Mouse (Mus musculus): Measurements from ENCODE around the gene Gm17402. TPM values are rescaled to one million over a fixed set of nuclear protein-coding genes. Genes with fewer than 3 reads are reported as not detected.

The Gm17402 gene
- polyA plus RNA-seq (2016; fragmentation: Nextera tagmentation; extraction: Ambion mirVana) = not detected in 2 replicates

DNA sequence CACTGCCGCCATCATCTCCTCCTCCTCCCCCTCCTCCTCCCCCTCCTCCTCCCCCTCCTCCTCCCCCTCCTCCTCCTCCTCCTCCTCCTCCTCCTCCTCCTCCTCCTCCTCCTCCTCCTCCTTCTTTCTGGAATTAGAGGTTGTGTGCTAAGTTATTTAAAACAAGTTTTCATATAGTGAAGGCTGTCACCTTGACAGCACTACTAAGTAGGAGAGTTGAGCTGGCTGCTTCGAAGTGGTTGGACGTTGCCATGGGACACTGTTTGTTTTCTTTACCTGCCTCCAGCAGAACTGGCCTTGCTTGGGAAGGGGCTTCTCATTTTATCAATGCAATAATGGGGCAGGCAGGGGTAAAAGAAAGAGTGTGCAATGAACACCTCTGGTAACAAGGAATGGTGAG is at the start of gene Gm17402:
TSS of gene Gm17402 (minus strand) at position 101 of the 400 bp plus-strand sequence.
- Histone ChIP-seq H3K27me3 (replicated peaks; ENCODE audit: low read depth, poor library complexity, severe bottlenecking) (peaks cover 29% of the 10 kb centered on the region), H3K9me3 (no peaks in the 10 kb centered on the region), H3K27ac (replicated peaks) (peak within 1 kb of the TSS; percentile 77), H3K4me1 (peaks cover 4% of the 10 kb centered on the region), H3K4me3 (peak within 1 kb of the TSS; percentile 68), H3K36me3 (replicated peaks) (no peaks in the 10 kb centered on the region)
- DNase-seq (ENCODE audit: low spot score) = no peak
- WGBS = 54% methylated on average over 3 of the region's 3 CpGs

DNA sequence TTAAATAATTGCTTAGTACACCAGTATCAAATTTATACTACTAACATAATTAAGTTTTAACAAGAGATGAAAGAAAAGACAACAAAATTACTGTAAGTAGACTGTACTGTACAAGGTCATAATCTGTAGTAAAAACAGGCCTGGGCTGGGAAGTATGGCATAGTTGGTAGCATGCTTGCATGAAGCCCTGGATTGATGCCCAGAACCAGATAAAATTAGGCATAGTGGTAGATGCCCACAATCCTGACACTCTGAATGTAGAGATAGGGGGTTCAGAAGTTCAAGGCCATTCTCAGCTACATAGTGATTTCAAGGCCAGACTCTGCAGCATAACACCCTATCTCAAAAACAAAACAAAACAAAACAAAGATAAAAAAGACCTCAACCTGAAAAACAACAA is 3.3 kb upstream of the Gm17402 start:
- Histone ChIP-seq H3K4me3 (no peak overlapping the region), H3K36me3 (replicated peaks) (no peaks in the 10 kb centered on the region), H3K27me3 (replicated peaks; ENCODE audit: low read depth, poor library complexity, severe bottlenecking) (peaks cover 17% of the 10 kb centered on the region), H3K27ac (replicated peaks) (no peak overlapping the region), H3K4me1 (peaks cover 4% of the 10 kb centered on the region), H3K9me3 (no peaks in the 10 kb centered on the region)
- no peak for DNase-seq (ENCODE audit: low spot score)

DNA sequence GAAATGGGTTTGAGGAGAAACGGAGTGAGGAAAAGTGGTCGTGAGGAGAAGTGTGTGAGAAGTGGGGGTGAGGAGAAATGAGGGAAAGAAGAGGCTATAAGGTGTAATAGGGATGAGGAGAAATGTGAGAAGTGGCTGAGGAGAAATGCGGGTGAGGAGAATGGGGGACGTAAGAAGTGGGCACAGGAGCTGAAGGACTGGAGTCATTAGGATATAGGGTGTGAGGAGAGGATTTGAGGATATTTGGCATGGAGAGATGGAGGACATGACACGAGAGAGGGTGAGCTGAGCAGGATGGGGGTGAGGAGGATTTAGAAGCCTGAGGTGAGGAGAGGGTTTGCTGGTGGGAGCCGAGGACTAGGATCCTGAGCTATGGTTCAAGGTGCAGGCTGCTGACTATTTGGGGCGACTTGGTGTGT is 594 bp downstream of the Gm17402 start:
- DNase-seq (ENCODE audit: low spot score) = peak; percentile 12
- peak overlapping the region; percentile 77 for H3K27ac ChIP-seq (replicated peaks)
- H3K36me3 ChIP-seq (replicated peaks) = no peaks in the 10 kb centered on the region
- H3K4me3 ChIP-seq = peak overlapping the region; percentile 68
- no peaks in the 10 kb centered on the region for H3K9me3 ChIP-seq
- peaks cover 4% of the 10 kb centered on the region for H3K4me1 ChIP-seq
- WGBS = 43% methylated on average over 7 of the region's 7 CpGs
- H3K27me3 ChIP-seq (replicated peaks; ENCODE audit: low read depth, poor library complexity, severe bottlenecking) = peaks cover 29% of the 10 kb centered on the region

DNA sequence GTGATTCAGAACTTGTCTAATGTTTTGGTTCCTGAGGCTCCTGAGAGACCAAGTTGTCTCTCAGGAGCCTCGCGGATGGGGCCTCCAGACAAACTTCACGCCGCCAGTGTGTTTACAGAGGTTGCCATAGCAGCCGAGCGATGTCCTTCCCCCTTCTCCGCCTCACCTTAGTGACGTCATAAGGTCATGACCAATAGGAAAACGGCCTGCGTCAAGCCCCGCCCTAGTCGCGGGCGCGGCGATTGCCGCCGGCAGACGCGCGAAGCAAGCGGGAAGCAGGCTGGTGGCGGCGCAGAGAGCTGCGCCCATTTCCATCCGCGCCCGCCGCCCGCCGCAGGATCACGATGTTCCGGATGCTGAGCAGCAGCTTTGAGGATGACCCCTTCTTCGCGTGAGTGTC is 1.1 kb downstream of the Gm17402 start, which contains the start of gene Mlf1:
TSS of gene Mlf1 (plus strand) at position 226 of the 400 bp plus-strand sequence.
- H3K27ac ChIP-seq (replicated peaks) = peak within 1 kb of the TSS; percentile 77
- WGBS = under 1% methylated on average over 35 of the region's 35 CpGs
- H3K4me3 ChIP-seq = peak within 1 kb of the TSS; percentile 68
- no peaks in the 10 kb centered on the region for H3K36me3 ChIP-seq (replicated peaks)
- DNase-seq (ENCODE audit: low spot score) = peak; percentile 94
- no peaks in the 10 kb centered on the region for H3K9me3 ChIP-seq
- peaks cover 29% of the 10 kb centered on the region for H3K27me3 ChIP-seq (replicated peaks; ENCODE audit: low read depth, poor library complexity, severe bottlenecking)
- H3K4me1 ChIP-seq = peaks cover 4% of the 10 kb centered on the region

DNA sequence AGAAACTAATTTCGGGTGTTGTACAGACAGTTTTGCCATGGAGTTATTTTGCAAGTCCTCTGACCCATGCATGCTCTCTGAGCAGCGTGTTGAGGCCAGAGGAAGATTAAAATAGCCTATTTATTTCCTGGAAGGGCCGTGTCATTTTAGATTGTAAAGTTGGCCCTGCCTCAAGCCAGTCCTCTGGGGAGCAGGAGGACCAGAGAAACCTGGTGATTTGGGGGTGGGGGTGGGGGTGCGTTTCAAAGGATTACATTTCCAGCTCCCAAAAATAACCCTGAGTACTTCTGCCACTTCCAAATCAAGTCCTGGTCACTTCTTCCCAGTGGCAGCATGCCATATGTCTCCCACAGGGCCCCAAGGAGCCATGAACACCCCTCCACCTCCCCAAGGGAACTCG is 2.2 kb downstream of the Gm17402 start:
- 61% methylated on average over 5 of the region's 5 CpGs for WGBS
- Histone ChIP-seq H3K4me1 (peaks cover 4% of the 10 kb centered on the region), H3K4me3 (no peak overlapping the region), H3K36me3 (replicated peaks) (no peaks in the 10 kb centered on the region), H3K9me3 (no peaks in the 10 kb centered on the region), H3K27me3 (replicated peaks; ENCODE audit: low read depth, poor library complexity, severe bottlenecking) (peaks cover 29% of the 10 kb centered on the region), H3K27ac (replicated peaks) (no peak overlapping the region)
- no peak for DNase-seq (ENCODE audit: low spot score)

DNA sequence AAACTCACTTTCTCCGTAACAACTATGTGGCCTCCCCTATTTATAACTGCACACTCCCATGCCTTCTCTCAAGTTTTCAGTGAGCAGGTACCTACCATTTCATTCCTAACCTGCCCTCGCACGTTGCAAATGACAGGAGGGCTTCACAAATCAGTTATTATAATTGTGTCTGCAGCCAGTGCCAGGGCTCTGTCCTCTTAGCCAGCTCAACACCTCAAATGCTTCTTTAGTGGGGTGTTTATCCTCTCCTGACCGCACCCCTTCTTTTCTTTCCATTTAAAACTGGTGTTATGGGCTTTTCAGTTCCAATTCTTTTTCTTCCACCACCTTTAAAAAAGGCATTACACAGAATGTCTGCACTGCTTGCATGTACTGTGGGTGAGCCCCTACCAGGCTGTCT is 2.8 kb downstream of the Gm17402 start:
- WGBS = 82% methylated on average over 4 of the region's 4 CpGs

DNA sequence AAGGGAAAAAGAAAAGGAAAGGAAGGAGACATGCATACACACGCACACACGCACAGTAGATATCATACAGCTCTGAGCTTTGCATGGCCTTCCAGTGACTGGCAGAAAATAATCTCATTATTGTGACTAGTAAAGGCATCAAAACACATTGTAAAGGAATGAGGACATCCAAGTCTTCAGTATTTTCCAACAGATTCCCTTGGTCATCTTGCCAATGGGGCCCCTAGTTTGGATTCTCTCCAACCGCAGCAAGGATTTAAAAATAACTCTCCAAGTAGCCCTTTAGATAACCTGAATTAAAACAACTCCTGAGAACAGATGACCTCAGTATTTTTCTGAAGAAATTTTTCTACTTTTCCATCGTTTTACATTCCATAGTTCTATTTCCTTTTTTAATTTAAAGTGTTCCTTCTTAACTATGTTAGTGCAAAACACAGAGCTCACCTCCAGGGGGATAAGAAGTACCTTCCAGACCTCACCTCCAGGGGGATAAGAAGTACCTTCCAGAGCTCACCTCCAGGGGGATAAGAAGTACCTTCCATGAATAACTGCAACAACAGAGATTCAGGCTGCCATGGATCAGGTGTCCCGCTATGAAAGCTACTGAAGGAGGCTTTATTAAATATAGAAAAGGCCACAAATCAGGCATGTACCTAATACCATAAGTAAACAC is 5.4 kb downstream of the Gm17402 start:
- peaks cover 18% of the 10 kb centered on the region for H3K27me3 ChIP-seq (replicated peaks; ENCODE audit: low read depth, poor library complexity, severe bottlenecking)
- WGBS = 79% methylated on average over 5 of the region's 5 CpGs

More for the DNA sequence above, 2.8 kb downstream of the Gm17402 start:
- Histone ChIP-seq H3K9me3 (no peaks in the 10 kb centered on the region), H3K36me3 (replicated peaks) (no peaks in the 10 kb centered on the region), H3K27me3 (replicated peaks; ENCODE audit: low read depth, poor library complexity, severe bottlenecking) (peaks cover 29% of the 10 kb centered on the region), H3K27ac (replicated peaks) (no peak overlapping the region), H3K4me1 (peaks cover 4% of the 10 kb centered on the region), H3K4me3 (no peak overlapping the region)
- DNase-seq (ENCODE audit: low spot score) = no peak

DNA sequence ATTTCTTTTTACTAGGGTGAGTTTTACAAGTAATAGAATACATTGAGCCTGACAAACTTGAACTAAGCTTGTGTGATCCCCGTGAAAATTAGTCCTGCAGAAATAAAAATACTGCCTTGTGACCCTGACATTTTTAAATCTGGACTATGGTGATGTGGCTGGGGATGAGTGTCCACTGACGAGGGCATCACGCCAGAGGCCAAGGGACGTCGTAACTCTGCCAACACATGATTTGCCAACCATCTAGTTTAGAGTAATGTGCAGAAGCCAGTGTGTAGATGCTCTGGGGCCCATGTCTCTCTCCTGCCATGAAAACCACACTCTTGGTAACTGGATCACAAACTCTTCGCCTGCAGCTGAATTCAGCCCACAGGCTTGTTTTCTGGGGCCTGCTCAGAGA is 7.5 kb downstream of the Gm17402 start:
- Histone ChIP-seq H3K27me3 (replicated peaks; ENCODE audit: low read depth, poor library complexity, severe bottlenecking) (peaks cover 5% of the 10 kb centered on the region), H3K4me1 (no peaks in the 10 kb centered on the region), H3K36me3 (replicated peaks) (no peaks in the 10 kb centered on the region), H3K4me3 (no peak overlapping the region), H3K9me3 (no peaks in the 10 kb centered on the region), H3K27ac (replicated peaks) (no peak overlapping the region)
- DNase-seq (ENCODE audit: low spot score) = no peak
- WGBS = 88% methylated on average over 6 of the region's 6 CpGs

More for the DNA sequence above, 5.4 kb downstream of the Gm17402 start:
- Histone ChIP-seq H3K27ac (replicated peaks) (no peak overlapping the region), H3K9me3 (no peaks in the 10 kb centered on the region), H3K36me3 (replicated peaks) (no peaks in the 10 kb centered on the region), H3K4me1 (peaks cover 4% of the 10 kb centered on the region), H3K4me3 (no peak overlapping the region)
- DNase-seq (ENCODE audit: low spot score) = no peak

DNA sequence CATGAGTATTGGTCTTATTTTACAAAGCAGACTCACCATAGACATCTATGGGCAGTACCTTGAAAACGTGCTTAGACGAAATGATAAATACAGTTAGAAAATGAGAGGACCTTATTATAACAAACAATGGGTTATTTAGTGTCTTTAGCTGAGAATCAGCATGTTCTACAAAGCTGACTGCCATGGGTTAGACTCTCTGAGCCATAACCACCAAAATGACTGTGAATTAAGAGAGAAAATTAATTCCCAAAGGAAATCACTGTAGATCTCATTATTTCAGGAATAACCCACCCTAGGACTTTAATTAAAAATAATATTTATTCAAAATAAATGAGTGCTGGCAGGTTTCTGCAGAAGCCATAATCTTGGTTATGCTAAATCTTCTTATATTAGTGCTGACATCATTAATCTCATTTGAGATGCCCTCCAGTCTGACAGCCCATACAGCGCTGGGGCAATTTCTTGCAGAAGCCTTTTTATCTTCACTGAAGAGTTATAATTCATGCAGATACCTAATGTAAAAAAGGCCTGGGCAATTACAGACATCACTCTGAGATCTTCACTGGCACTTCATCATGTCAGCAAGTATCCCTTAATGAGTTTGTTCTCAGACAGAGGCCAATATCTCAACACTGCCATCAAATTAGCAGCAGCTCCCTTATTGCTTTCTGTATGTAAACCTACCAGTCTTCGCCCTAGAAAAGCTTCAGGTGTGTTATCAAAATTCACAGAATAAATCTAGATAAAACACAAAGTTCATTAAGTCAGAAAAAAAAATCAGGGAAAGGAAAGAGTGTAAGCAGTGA is 8.7 kb downstream of the Gm17402 start:
- H3K36me3 ChIP-seq (replicated peaks) = no peaks in the 10 kb centered on the region
- no peak overlapping the region for H3K27ac ChIP-seq (replicated peaks)
- H3K9me3 ChIP-seq = no peaks in the 10 kb centered on the region
- H3K27me3 ChIP-seq (replicated peaks; ENCODE audit: low read depth, poor library complexity, severe bottlenecking) = no peaks in the 10 kb centered on the region
- WGBS = 79% methylated on average over 4 of the region's 4 CpGs
- no peak overlapping the region for H3K4me3 ChIP-seq
- no peak for DNase-seq (ENCODE audit: low spot score)
- H3K4me1 ChIP-seq = no peaks in the 10 kb centered on the region

DNA sequence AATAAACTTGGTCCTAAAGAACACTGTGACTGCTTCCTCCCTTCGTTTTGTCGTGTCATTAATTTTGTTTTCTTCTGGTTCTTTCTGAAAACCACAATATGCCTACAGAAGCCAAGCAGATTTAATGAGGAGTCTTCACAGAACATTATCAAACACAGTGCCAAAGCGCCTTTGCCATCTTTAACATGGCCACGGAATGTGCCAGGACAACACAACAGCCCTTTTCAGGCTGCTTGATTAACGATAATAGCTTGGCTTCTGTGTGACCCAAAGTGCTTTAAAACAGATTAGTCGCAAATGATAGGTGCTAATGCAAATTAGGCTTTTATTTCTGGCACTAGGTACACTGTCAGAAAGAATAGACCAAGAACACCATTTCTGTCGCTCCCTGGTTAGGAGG is 16.6 kb downstream of the Gm17402 start:
- Histone ChIP-seq H3K36me3 (replicated peaks) (no peaks in the 10 kb centered on the region), H3K27me3 (replicated peaks; ENCODE audit: low read depth, poor library complexity, severe bottlenecking) (no peaks in the 10 kb centered on the region), H3K4me3 (no peak overlapping the region), H3K27ac (replicated peaks) (no peak overlapping the region), H3K9me3 (no peaks in the 10 kb centered on the region), H3K4me1 (no peaks in the 10 kb centered on the region)
- WGBS = 84% methylated on average over 7 of the region's 7 CpGs
- DNase-seq (ENCODE audit: low spot score) = no peak

DNA sequence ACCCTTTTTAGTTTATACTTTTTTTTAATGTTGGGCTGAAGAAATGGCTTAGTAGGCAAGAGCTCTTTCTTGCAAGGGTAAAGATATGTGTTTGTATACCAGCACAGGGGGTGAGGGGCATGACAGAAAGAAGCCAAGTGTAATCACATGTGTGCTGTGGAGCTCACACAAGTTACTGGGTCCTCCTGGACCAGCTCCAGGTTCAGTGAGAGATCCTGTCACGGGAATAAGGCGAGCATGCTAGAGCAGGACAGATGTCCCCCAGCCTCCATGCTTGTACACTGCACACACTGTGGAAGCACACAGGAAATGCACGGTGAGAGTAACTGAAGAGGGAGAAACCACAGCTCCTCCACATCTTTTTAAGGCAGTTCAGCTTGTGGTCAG is 22.2 kb downstream of the Gm17402 start:
- no peak for DNase-seq (ENCODE audit: low spot score)
- no peaks in the 10 kb centered on the region for H3K36me3 ChIP-seq (replicated peaks)
- no peak overlapping the region for H3K27ac ChIP-seq (replicated peaks)
- 89% methylated on average over 3 of the region's 3 CpGs for WGBS
- H3K27me3 ChIP-seq (replicated peaks; ENCODE audit: low read depth, poor library complexity, severe bottlenecking) = no peaks in the 10 kb centered on the region
- no peaks in the 10 kb centered on the region for H3K9me3 ChIP-seq
- no peaks in the 10 kb centered on the region for H3K4me1 ChIP-seq
- H3K4me3 ChIP-seq = no peak overlapping the region

DNA sequence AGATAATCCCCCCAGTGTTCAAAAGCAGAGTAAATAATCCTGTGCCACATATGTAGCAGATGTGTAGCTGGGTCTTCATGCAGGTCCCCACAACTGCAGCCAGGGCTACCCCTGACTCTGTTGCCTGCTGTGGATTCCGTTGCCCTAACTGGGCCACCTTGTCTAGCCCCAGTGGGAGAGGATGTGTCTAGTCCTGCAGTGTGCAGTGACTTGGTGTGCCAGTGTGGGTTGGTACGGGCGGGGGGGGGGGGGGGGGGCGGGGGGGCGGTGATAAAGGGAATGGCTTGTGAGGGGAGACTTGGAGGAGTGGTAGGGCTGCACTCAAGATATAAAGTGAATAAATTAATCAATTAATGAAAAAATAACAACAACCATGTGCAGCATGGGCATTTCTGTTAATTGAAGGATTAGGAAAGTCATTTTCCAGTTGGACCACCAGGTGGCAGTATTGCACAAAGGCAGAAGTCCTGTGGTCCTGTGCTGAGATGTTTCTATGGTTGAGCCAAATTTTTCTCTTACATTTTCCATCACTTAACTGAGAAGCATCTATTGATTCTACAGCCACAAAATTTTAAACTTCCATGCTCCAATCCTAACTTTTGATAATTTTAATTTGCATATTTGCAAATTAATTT is 22.7 kb downstream of the Gm17402 start:
- peak; percentile 42 for DNase-seq (ENCODE audit: low spot score)
- WGBS = 31% methylated on average over 4 of the region's 5 CpGs
- no peak overlapping the region for H3K27ac ChIP-seq (replicated peaks)

More for the DNA sequence above, 22.7 kb downstream of the Gm17402 start:
- Histone ChIP-seq H3K9me3 (no peaks in the 10 kb centered on the region), H3K4me1 (no peaks in the 10 kb centered on the region), H3K27me3 (replicated peaks; ENCODE audit: low read depth, poor library complexity, severe bottlenecking) (no peaks in the 10 kb centered on the region), H3K36me3 (replicated peaks) (no peaks in the 10 kb centered on the region), H3K4me3 (no peak overlapping the region)
